Mouse (Mus musculus) left cerebral cortex, postnatal 25 days (tissue): ENCODE data around the gene Spg11. TPM values are rescaled to one million over a fixed set of nuclear protein-coding genes. Genes with fewer than 3 reads are reported as not detected.
"Not testable (repeated sequence)": the region's sequence is repeated elsewhere in the genome, so short reads cannot be mapped to it uniquely, and the experiment has no call there.

Experiments used
- DNase-seq, 2 experiments: peaks; one replicate each; pipeline ENCODE4 v3.0.0; 2022; ENCODE audit warnings: low spot score in 2 of 2, mixed read lengths in 1 of 2
- intact Hi-C: fragments of 180-260 bp; cut with DNase I; formaldehyde crosslinking; loops from one replicate; pipeline ENCODE4 v1.15.1; 2025
- total RNA-seq, 2 experiments: library from RNA; stranded (reverse); gene quantifications; 2 replicates each; pipeline ENCODE4 v1.2.3; 2021

Spg11 gene
- total RNA-seq, 2 experiments from 2014 or later, result 14.9 to 16.6 TPM

DNA sequence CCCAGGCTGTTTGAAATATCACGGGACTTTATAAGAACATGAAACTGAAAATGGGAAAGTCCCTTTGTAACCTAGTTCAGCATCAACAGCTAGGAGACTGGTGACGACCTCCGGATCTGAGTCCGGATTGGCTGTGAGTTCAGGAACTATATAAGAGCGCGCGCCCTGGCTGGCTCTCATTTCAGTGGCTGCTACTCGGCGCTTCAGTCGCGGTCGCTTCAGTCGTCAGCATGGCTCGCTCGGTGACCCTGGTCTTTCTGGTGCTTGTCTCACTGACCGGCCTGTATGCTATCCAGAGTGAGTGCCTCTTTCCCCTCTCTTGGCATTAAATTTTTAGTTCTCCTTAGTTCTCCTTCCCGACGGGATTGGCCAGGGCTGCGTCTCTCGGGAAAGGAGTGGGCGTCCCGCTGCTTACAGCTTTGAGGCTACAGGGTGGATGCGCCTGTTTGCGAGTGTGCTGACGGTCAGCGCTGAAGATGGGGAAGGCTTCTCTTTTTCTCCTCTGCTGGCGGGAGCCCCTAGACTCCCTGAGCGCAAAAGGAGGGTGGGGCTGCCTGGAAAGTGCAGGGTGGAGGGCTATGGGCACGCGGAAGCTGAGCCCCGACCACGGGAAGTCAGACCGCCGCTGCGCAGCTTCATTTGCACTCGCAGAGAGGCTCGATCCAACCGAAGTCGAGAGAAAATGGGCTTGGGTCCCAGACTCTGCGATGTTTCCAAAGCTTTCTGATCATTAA is 29.5 kb upstream of the Spg11 start, which contains the start of gene B2m:
Gene B2m, plus strand, starts transcription at position 179 of the 734 bp plus-strand sequence.
- intact Hi-C loops, result loop anchor here (1.0 kb wide), 2 partner anchors 29 to 119 kb away; partner anchors contain the start of genes Eif3j1 and Spg11
- peak; percentile 93 to 95 for DNase-seq

DNA sequence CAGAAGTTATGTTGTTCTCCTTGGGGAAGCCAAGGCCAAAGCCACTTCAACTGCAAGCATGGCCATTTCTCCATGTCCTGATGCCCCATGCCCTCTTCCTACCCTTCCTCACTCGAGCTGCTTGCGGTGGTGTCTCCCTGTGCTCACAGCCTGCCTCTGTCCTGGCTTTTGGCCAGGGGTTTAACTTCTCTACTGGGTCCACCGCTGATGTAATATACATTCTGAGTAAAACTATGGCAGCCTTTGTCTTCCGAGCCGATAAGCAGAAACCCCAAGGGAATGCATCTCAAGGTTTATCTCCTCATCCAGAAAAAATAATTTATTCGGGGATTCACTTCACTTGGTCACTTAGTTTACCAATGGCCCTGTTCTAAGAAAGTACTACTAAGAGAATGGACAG is 28.5 kb upstream of the Spg11 start:
- DNase-seq, result no peak
- intact Hi-C loops, result loop anchor here (1.0 kb wide), 2 partner anchors 28 to 118 kb away; partner anchors contain the start of genes Eif3j1 and Spg11

DNA sequence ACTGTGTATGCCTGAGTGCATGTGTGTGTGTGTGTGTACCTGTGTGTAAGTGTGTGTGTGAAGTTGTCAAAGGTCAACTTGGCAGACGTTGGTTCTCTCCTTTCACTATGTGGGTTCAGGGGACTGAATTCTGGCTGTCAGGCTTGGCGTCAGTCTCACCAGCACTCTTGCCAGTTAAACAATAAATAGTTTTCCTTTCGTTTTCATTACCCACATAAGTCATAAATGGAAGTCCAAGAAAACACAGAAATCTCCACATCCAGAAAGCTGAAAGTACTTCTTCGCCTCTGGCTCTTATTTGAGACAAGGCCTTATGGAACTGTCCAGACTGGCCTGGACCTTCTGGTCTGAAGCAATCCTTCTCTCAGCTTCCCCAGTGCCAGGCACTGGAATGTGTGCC is 27.6 kb upstream of the Spg11 start:
- intact Hi-C loops, result no loop called here
- no peak for DNase-seq

DNA sequence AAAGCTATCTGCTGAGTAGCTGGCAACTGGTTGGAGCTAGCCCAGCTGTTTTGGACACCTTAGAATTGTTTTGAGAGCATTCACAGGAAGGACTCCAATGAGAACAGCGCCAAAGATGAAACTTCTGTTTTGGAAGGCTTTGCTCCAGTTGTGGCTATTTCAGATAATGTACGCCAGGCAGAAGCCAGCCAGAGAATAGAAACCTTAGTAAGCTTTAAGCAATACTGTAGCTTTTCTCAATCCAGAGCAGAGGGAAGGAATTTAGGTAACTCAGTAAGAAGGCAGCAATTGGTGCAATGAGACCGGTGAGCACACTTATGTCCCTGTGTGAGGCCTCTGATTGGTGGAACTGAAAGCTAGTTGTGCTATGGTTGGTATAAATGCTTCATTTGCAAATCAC is 24.9 kb upstream of the Spg11 start:
- intact Hi-C loops, result no loop called here

DNA sequence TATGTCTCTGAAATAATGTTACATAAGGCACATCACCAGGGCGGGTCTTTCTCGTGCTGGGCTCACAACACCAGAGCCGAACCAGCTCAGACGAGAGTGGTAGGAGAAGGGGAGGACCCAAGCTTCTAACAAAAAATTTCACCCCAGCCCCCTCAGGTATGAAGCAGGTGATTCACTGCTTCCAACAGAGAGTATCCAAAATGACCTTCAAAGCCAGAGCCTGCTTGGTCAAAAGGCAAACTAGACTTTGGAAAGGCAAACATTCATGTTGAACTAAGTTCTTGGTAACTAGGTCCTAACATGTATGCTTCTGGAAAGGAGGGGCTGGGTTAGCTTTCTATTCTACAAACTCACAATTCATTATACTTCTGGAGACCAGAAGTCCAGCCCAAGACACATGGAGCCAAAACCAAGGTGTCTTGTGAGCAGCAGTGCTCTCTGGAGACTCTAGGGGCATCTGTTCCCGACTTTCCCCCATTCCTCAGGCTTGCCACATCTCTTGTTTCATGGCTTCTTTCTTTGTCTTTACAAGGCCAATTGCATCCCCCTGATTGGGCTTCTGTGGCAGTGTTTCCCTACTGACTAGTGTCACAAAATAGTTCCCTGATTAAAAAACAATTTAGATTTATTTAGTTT is 23.3 kb upstream of the Spg11 start:
- intact Hi-C loops, result no loop called here
- no peak for DNase-seq

More for the DNA sequence above, 24.9 kb upstream of the Spg11 start:
- DNase-seq, result no peak

DNA sequence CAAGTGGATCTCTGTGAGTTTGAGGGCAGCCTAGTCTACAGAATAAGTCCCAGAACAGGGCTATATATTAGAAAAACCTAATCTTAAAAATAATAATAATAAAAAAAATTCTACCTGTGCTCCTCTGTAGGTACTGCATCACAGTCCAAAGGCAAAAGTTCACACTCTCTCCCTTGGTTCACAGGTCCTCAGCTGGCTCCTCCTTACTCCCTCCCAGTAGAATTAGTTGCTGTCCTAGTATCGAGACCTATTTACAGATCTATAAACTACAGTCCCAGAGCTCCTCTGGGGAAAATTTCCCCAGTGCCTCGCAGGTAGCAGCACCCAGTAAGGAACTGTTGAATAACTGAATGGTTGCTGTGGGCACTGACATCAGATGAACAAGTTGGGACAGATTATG is 22.6 kb upstream of the Spg11 start:
- intact Hi-C loops, result no loop called here
- DNase-seq, result no peak

DNA sequence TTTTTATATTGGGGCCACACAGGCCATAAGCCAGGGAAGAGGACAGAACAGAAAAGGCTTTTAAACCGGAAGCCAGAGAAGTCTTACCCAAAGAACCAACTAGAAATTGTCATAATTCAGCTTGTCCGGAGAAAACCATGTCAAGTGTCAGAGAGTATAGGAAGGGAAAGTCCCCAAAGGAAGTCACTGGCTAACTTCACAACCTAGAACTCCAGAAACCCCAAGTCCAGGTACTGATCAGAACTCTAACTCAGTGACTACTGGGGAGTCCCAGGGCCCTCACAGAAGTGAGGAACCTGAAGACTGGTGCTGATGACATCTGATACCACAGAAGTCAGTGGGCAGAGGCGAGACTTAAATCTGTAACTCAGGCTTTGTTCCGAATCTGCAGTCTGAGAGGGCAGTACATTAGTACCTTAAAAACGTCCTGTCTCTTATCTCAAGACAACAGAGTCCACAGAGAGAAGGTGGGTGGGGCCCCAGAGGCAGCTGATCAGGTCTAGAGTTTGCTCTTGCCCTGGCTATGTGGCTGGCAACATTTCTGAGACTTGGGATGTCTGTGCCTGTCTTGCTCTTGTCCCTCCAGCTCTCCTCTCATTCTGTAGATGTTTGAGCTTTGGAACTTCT is 19.8 kb upstream of the Spg11 start:
- intact Hi-C loops, result no loop called here
- no peak for DNase-seq

DNA sequence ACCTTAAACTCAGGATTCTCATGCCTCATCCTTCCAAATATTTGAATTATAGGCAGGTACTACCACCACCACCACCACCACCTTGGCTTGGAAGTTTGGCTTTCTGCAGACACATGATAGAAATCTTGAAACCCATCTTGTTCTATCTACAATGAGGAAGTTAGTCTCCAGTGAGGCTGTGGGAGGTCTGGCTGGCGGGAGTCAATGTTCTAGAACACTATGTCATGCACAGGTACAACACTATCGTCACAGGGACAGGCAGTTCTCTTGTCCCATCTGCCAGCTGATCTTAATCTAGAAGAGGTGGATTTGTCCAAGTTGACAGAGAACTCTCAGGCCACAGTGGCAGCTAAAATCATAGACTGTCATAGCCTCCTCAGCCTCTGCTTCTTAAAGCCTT is 14.4 kb upstream of the Spg11 start:
- intact Hi-C loops, result no loop called here
- DNase-seq, result no peak

DNA sequence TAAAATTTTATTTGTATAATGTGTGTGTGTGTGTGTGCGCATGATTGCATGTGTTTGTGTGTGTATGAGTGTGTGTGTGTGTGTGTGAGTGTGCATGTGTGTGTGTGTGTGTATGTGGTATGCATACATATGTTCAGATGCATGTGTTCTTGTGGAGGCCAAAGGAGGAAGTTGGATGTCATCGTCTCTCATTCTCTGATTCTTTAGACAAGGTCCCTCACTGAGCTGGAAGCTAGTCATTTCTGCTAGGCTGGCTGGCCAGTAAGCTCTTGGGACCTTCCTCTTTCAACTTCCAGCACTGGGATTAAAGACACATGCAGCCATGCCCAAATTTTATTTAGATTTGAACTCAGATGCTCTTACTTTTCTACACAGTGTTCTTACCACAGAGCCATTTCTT is 13.9 kb upstream of the Spg11 start:
- DNase-seq, result no peak
- intact Hi-C loops, result no loop called here

DNA sequence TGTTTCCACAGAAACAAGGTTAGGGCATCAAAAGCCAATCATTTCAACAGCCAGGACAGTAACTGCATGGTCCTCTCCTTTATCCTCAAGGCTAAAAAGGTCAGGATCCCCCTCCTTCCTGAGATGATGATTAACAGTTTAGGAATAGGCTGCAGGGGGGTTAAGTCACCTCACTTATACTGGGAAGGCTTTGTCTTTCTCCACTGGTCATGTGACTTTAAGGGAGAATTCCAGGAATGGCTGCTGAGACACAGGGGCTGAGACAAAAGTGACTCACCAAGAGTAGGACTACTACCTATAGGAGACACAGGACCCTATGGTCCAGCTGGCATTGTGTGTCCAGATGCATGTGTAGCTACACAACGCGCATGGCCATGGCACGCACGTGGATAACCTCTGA is 9.4 kb upstream of the Spg11 start:
- intact Hi-C loops, result no loop called here
- no peak for DNase-seq

DNA sequence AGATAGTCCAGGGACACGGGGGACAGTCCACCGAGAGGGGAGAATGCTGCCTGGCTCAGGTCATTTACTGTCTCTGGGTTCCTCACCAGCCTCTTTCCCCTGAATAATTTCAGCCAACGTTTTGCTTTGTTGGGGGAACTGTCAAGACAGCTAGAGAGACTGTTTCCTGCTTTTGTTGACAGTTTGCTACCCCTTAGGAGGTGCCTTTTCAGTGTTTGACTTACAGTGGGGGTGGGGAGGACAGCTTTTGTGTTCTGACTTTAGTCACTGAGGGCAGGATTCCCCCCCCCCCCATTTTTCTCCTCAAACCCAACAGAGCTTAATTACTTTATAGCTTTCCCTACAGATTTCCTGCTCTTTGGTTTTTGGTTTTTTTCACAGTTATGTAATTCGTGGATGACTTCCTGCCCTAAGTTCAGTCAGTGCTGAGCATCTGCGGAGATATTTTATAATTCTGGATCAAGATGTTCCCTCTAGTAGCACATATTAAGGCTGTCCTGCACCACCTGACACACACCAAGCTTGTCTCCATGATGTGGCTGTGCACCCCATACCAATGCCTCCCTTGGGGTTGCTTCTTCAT is 8.7 kb upstream of the Spg11 start:
- intact Hi-C loops, result no loop called here
- DNase-seq, result no peak

DNA sequence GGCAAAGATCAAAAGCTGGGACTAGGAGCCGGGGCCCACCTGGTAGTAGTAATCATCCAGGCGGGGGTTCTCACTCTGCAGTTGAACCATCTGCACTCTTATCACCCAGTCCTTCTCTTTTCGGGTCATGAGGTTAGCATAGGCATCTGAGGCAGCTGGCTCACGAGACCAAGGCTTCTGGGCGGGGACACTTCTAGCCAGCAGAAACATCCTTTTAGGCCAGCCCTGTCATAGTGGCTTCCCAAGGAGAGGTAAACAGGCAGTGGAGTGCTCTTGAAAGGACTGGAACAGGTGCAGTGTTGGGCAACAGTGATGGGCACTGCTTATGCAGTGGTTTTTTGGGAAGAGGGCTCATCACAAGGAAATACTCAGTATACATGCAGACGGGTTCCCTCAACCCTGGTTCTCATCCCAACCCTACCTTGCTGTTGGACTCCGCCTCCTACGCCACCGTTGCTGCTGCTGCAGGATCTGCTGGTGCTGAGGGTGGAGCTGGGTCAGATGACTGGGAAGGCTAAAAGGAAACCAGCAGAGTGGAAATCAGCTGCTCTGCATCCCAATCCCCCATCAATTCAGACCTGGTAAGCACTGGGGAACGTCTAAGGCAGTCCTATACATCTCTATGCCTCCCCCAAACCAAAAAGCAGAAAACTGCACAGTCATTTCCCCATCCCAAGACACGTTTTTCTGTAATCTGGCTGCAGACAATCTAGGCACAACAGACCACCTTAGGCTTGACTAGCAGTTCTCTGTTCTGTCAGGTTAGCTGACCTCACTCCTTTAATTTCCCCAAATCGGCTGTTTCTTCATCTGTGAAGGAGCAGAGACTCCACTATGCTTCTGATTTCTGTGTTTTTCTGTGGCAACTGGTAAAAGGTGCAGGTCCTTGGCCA is 7.7 kb upstream of the Spg11 start:
- DNase-seq, result no peak
- intact Hi-C loops, result no loop called here

DNA sequence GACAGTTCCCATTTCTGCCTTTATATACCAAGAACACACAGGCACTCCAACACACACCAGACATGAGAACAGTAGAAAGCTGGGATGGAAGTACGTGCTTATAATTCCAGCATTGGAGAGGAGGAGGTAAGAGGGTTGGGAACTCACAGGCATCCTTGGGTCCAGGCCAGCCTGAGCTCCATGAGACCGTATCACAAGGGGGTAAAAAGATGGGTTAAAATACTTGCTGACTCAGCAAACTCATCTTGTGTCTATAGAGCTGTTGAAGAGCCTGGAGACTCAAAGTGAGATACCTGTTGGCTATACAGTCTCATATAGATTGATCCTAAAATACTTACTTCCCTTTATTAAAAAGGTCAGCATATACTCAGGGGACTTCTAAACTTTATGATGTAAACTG is 1.3 kb downstream of the Spg11 start:
- intact Hi-C loops, result loop anchor here (5.0 kb wide), 1 partner anchor 260 kb away; no protein-coding TSS in a partner anchor
- DNase-seq, result no peak

DNA sequence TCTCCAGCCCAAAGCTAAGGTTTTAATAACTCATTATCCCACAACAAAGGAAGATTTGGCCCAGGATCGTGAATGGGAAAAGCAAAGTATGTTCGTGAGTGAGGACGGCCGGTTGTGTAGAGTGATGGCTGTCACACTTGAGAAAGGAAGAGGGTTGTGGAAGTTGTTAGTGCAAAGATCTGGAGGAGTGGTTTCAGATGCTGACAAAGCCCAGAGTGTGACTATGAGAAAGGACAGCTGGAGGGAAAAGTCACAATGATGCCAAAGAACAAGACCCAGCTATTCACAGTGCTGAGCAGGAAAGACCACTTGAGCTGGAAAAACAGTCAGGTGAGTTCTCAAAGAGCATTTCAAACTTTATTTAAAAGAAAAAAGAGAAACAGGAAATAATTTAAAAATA is 8.5 kb downstream of the Spg11 start:
- no peak for DNase-seq
- intact Hi-C loops, result no loop called here

DNA sequence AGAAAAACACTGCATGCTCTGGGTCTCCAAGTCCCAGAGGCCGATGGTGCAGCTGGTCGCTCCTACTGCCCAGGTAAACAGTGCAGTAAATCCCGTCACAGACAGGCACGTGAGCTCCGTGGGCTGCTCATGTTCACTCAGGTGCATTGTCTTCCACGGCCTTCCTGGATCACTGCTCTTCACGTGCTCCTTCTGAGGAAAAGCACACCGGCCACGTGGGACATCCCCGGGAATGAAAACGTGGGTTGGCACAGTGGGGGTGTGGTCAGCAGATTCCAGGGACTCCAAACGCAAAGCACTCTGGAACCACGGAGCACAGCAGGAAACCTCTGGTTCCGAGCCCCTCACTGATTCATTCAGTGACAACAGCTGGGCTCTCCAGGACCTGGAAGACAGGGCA is 10.1 kb downstream of the Spg11 start:
- intact Hi-C loops, result no loop called here
- no peak for DNase-seq

DNA sequence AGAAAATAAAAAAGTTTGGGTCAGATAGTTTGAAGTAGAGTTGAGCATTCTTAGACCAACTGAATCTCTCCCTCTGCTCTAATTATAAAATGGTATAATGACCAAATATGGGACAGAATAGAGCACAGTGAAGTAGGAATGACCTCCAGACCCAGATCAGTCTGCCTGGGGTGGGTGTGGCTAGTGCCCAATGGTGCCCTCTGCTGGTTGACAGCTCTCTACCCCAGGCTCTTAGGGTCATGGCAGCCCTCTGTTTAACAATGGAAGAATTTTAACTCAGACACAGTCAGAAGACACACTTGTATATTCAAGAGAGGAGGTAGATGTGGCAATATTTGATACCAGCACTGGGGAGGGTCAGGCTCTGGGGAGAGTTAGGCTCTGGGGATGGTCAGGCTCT is 16.1 kb downstream of the Spg11 start:
- DNase-seq, result no peak
- intact Hi-C loops, result no loop called here

DNA sequence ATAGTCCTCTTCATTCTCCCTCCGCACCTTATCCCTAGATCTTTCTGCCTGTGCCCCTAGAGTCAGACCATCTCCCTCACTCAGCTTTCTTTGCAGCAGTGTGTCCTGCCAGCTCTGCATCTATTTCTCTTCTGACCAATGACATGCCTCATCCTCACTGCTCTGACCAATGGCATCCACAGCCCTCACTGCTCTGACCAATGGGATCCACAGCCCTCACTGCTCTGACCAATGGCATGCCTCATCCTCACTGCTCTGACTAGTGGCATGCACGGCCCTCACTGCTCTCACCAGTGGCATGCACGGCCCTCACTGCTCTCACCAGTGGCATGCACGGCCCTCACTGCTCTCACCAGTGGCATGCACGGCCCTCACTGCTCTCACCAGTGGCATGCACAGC is 20.5 kb downstream of the Spg11 start:
- DNase-seq, intact Hi-C loops: not testable (repeated sequence)

DNA sequence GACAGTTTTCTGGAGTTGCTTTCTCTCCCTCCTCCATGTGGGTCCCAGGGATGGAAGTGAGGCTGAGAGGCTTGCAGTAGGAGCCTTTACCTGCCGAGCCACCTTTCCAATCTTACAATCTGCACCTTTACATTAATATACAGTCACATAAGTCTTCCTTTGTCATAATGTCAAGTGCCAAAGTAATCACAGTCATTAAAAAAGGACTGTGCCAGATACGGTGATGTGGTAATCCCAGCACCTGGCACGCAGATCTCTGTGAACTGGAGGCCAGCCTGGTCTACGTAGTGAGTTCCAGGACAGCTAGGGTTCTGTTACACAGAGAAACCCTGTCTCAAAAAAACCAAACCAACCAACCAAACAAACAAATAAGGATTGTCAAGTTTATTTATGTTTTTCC is 24.3 kb downstream of the Spg11 start:
- intact Hi-C loops, result no loop called here
- no peak for DNase-seq

DNA sequence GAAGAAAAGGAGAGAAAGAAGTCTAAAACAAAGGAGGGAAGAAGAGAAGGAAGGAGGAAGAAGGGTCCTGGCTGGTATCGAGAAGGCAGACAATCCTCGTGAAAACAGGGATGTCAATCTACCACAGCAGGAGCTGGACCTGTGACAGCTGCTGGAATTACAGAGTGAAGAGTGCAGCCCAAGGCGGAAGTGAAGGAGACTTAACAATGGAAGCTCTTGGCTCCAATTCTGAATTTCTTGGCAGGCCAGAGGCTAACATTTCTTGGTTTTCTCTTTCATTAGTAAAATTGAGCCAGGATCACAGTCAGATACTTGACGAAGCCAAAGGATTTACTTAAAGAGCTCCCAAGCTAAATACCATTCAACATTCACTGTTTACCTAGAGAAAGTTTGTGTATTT is 31.7 kb downstream of the Spg11 start:
- intact Hi-C loops, result no loop called here
- DNase-seq, result no peak
